Mouse (Mus musculus): ENCODE measurements around the gene Wrap53.
"Not testable (repeated sequence)": the region's sequence is repeated elsewhere in the genome, so short reads cannot be mapped to it uniquely, and the experiment has no call there.

Wrap53 gene

GRCm38 (mm10) chr11:69580091-69580514, at the start of gene Wrap53, which contains the start of gene Trp53:
TSS of gene Wrap53 (minus strand) at chr11:69580255.
TSS of gene Trp53 (plus strand) at chr11:69580359.
- peak; percentile 90 for DNase-seq

GRCm38 (mm10) chr11:69629802-69630201, 49.7 kb upstream of the Wrap53 start:
- peak; percentile 14 for DNase-seq

GRCm38 (mm10) chr11:69628286-69628685, 48.2 kb upstream of the Wrap53 start:
- DNase-seq = peak; percentile 86

GRCm38 (mm10) chr11:69624339-69624738, 44.3 kb upstream of the Wrap53 start:
- not testable (repeated sequence) for DNase-seq

- DNase-seq = no peak
Measured at GRCm38 (mm10) chr11:69623006-69623405, 43.0 kb upstream of the Wrap53 start.

- DNase-seq = no peak
Measured at GRCm38 (mm10) chr11:69622406-69622805, 42.4 kb upstream of the Wrap53 start.

- DNase-seq = peak; percentile 38
Measured at GRCm38 (mm10) chr11:69621571-69622268, 41.7 kb upstream of the Wrap53 start, which contains the start of gene Sat2. TSS of gene Sat2 (plus strand) at chr11:69622024.

- DNase-seq = no peak
Measured at GRCm38 (mm10) chr11:69620394-69621081, 40.5 kb upstream of the Wrap53 start.

GRCm38 (mm10) chr11:69617805-69618204, 37.8 kb upstream of the Wrap53 start, which contains the start of gene Shbg:
TSS of gene Shbg (minus strand) at chr11:69617905.
- no peak for DNase-seq

GRCm38 (mm10) chr11:69616781-69617180, 36.7 kb upstream of the Wrap53 start:
- DNase-seq = no peak

- not testable (repeated sequence) for DNase-seq
Measured at GRCm38 (mm10) chr11:69614257-69614588, 34.2 kb upstream of the Wrap53 start.

- peak; percentile 90 for DNase-seq
Measured at GRCm38 (mm10) chr11:69613553-69614256, 33.6 kb upstream of the Wrap53 start.

GRCm38 (mm10) chr11:69610899-69611298, 30.8 kb upstream of the Wrap53 start:
- no peak for DNase-seq

- DNase-seq = no peak
Measured at GRCm38 (mm10) chr11:69609416-69609815, 29.4 kb upstream of the Wrap53 start.

- DNase-seq = no peak
Measured at GRCm38 (mm10) chr11:69608525-69608924, 28.5 kb upstream of the Wrap53 start.

GRCm38 (mm10) chr11:69606832-69607231, 26.8 kb upstream of the Wrap53 start:
- DNase-seq = no peak

- no peak for DNase-seq
Measured at GRCm38 (mm10) chr11:69606491-69606795, 26.4 kb upstream of the Wrap53 start.

- peak; percentile 64 for DNase-seq
Measured at GRCm38 (mm10) chr11:69605726-69606490, 25.9 kb upstream of the Wrap53 start, which contains the start of gene Atp1b2. TSS of gene Atp1b2 (minus strand) at chr11:69605942.

GRCm38 (mm10) chr11:69604795-69605664, 25.0 kb upstream of the Wrap53 start:
- no peak for DNase-seq

GRCm38 (mm10) chr11:69604347-69604746, 24.3 kb upstream of the Wrap53 start:
- DNase-seq = no peak

- DNase-seq = no peak
Measured at GRCm38 (mm10) chr11:69603516-69603915, 23.5 kb upstream of the Wrap53 start.

- no peak for DNase-seq
Measured at GRCm38 (mm10) chr11:69601768-69602167, 21.7 kb upstream of the Wrap53 start.
